Mouse (Mus musculus): Measurements from ENCODE around the gene Paxx.
"Not testable (repeated sequence)": the region's sequence is repeated elsewhere in the genome, so short reads cannot be mapped to it uniquely, and the experiment has no call there.

Gene Paxx

GRCm38 (mm10) chr2:25450853-25451647, 9.8 kb downstream of the Paxx start:
- no peak for DNase-seq (ENCODE audit: inconsistent ontology term)

GRCm38 (mm10) chr2:25442682-25443081, 18.2 kb downstream of the Paxx start:
- DNase-seq (ENCODE audit: inconsistent ontology term) = no peak

GRCm38 (mm10) chr2:25441067-25441466, 19.8 kb downstream of the Paxx start:
- DNase-seq (ENCODE audit: inconsistent ontology term) = no peak

- DNase-seq (ENCODE audit: inconsistent ontology term) = no peak
These were observed 24.5 kb downstream of the Paxx start for GRCm38 (mm10) chr2:25436286-25436820.

- DNase-seq (ENCODE audit: inconsistent ontology term) = no peak
These were observed 26.6 kb downstream of the Paxx start for GRCm38 (mm10) chr2:25434292-25434691.

- DNase-seq (ENCODE audit: inconsistent ontology term) = no peak
These were observed 27.8 kb downstream of the Paxx start for GRCm38 (mm10) chr2:25433101-25433500.

- DNase-seq (ENCODE audit: inconsistent ontology term) = no peak
These were observed 28.4 kb downstream of the Paxx start for GRCm38 (mm10) chr2:25432326-25433098.

- DNase-seq (ENCODE audit: inconsistent ontology term) = no peak
These were observed 29.5 kb downstream of the Paxx start for GRCm38 (mm10) chr2:25431308-25431855.

- no peak for DNase-seq (ENCODE audit: inconsistent ontology term)
These were observed 30.3 kb downstream of the Paxx start for GRCm38 (mm10) chr2:25430395-25431233.

- peak; percentile 28 for DNase-seq (ENCODE audit: inconsistent ontology term)
These were observed 31.3 kb downstream of the Paxx start for GRCm38 (mm10) chr2:25429435-25430180.

GRCm38 (mm10) chr2:25428442-25429236, 32.3 kb downstream of the Paxx start, which contains the start of gene Abca2:
Gene Abca2, plus strand, starts transcription at chr2:25428703.
- peak; percentile 96 for DNase-seq (ENCODE audit: inconsistent ontology term)

GRCm38 (mm10) chr2:25427256-25427655, 33.6 kb downstream of the Paxx start:
- DNase-seq (ENCODE audit: inconsistent ontology term) = no peak

GRCm38 (mm10) chr2:25426721-25427191, 34.1 kb downstream of the Paxx start:
- DNase-seq (ENCODE audit: inconsistent ontology term) = peak; percentile 79

- DNase-seq (ENCODE audit: inconsistent ontology term) = no peak
These were observed 35.4 kb downstream of the Paxx start for GRCm38 (mm10) chr2:25425481-25425880.

GRCm38 (mm10) chr2:25423626-25424025, 37.3 kb downstream of the Paxx start:
- DNase-seq (ENCODE audit: inconsistent ontology term) = no peak

- DNase-seq (ENCODE audit: inconsistent ontology term) = peak; percentile 28
These were observed 38.1 kb downstream of the Paxx start, which contains the start of gene Fut7 for GRCm38 (mm10) chr2:25422587-25423410. Gene Fut7, plus strand, starts transcription at chr2:25423267.

- peak; percentile 73 for DNase-seq (ENCODE audit: inconsistent ontology term)
These were observed 39.0 kb downstream of the Paxx start for GRCm38 (mm10) chr2:25421896-25422295.

GRCm38 (mm10) chr2:25417426-25417825, 43.5 kb downstream of the Paxx start:
- peak; percentile 56 for DNase-seq (ENCODE audit: inconsistent ontology term)

GRCm38 (mm10) chr2:25413436-25413835, 47.5 kb downstream of the Paxx start:
- not testable (repeated sequence) for DNase-seq (ENCODE audit: inconsistent ontology term)
